Mouse (Mus musculus) embryonic facial prominence, embryonic 14.5 days (tissue): Measurements from ENCODE around the gene Etfbkmt. TPM values are rescaled to one million over a fixed set of nuclear protein-coding genes. Genes with fewer than 3 reads are reported as not detected.
"Not testable (repeated sequence)": the region's sequence is repeated elsewhere in the genome, so short reads cannot be mapped to it uniquely, and the experiment has no call there.

ENCODE experiments used
- ATAC-seq: fragments of 200-750 bp; cut with Nextera tagmentation; 2 replicates; pipeline ENCODE4 v1.8.0; 2017; ENCODE audit warnings: low read depth, moderate number of reproducible peaks, moderate TSS enrichment
- DNase-seq: peaks from one replicate; pipeline ENCODE4 v3.0.0-alpha.2; 2015; ENCODE audit warnings: low spot score
- H3K27ac ChIP-seq: fragments of 300-500 bp; sonication (generic); replicated peaks from 2 replicates; pipeline ENCODE4 v1.5.1; 2014; ENCODE audit warnings: low read depth, mild to moderate bottlenecking, low read length, moderate library complexity
- H3K27me3 ChIP-seq: fragments of 300-500 bp; sonication (generic); replicated peaks from 2 replicates; pipeline ENCODE4 v1.6.1; 2014; ENCODE audit warnings: low read length; ENCODE audit not compliant: control insufficient read depth, insufficient read depth
- H3K36me3 ChIP-seq: fragments of 300-500 bp; sonication (generic); 2 replicates; pipeline ENCODE4 v1.6.1; 2014; ENCODE audit warnings: low read length, mixed read lengths; ENCODE audit not compliant: control insufficient read depth, insufficient read depth
- H3K4me1 ChIP-seq: fragments of 300-500 bp; sonication (generic); 2 replicates; pipeline ENCODE4 v1.6.1; 2014; ENCODE audit warnings: antibody characterized with exemption, low read length; ENCODE audit not compliant: control insufficient read depth, insufficient read depth
- H3K4me2 ChIP-seq: fragments of 300-500 bp; sonication (generic); 2 replicates; pipeline ENCODE4 v1.6.1; 2014; ENCODE audit warnings: low read depth, mild to moderate bottlenecking, low read length, moderate library complexity, mixed read lengths
- H3K4me3 ChIP-seq: fragments of 300-500 bp; sonication (generic); 2 replicates; pipeline ENCODE4 v1.5.1; 2014; ENCODE audit warnings: low read depth, mild to moderate bottlenecking, low read length
- H3K9ac ChIP-seq: fragments of 300-500 bp; sonication (generic); 2 replicates; pipeline ENCODE4 v1.6.1; 2014; ENCODE audit warnings: low read depth, mild to moderate bottlenecking, low read length, moderate library complexity, mixed read lengths
- H3K9me3 ChIP-seq: fragments of 300-500 bp; sonication (generic); 2 replicates; pipeline ENCODE4 v1.6.1; 2016; ENCODE audit warnings: low read length; ENCODE audit not compliant: control insufficient read depth
- WGBS: fragments of 180-500 bp; shearing (Covaris S2); extraction: QIAGEN DNeasy Blood & Tissue Kit; methylation state at CpG from one replicate; pipeline ENCODE4 v1.1.7; 2014; 5-methylcytosine and 5-hydroxymethylcytosine counted together
- polyA plus RNA-seq: library from polyadenylated mRNA; unstranded; fragments of >200 nt; fragmentation: Nextera tagmentation; extraction: Ambion mirVana; gene quantifications from 2 replicates; pipeline ENCODE4 v1.2.1, GENCODE M21; 2014

Gene Etfbkmt
- polyA plus RNA-seq, 1 experiment from 2014 or later: 11.1 TPM

- peak; percentile 76 for DNase-seq
- Histone ChIP-seq H3K9me3 (no peaks in the 10 kb centered on the region), H3K4me2 (no peak overlapping the region), H3K4me3 (no peak overlapping the region), H3K27ac (no peak overlapping the region), H3K4me1 (no peaks in the 10 kb centered on the region), H3K9ac (no peak overlapping the region), H3K27me3 (no peaks in the 10 kb centered on the region), H3K36me3 (no peaks in the 10 kb centered on the region)
- WGBS: 34% methylated on average over 2 of the region's 2 CpGs
- peak; percentile 62 for ATAC-seq
Measured at GRCm38 (mm10) chr6:149119853-149120252, 19.8 kb upstream of the Etfbkmt start.

DNA sequence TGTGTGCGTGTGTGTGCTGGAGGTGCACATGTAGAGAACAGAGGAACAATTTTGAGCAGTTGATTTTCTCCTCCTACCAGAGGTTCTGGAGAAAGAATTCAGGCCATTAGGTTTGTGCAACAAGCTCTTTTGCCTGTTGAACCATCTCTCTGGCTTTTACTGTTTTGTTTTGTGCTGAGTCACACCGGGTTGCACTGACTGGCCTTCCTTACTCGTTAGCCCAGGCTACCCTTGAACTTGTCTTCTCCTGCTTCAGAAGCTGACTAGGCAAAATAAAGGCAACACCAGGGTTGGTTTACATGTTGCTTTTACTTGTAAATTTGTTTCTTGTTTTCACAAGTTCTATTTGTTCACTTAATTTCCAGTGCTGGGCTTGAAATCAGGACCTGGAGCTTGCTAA lies 16.6 kb upstream of the Etfbkmt start:
- no peaks in the 10 kb centered on the region for H3K27me3 ChIP-seq
- no peaks in the 10 kb centered on the region for H3K9me3 ChIP-seq
- H3K4me3 ChIP-seq: no peak overlapping the region
- H3K36me3 ChIP-seq: no peaks in the 10 kb centered on the region
- ATAC-seq: no peak
- no peak overlapping the region for H3K9ac ChIP-seq
- WGBS: 87% methylated on average over 3 of the region's 3 CpGs
- H3K4me2 ChIP-seq: no peak overlapping the region
- no peak overlapping the region for H3K27ac ChIP-seq
- DNase-seq: no peak
- no peaks in the 10 kb centered on the region for H3K4me1 ChIP-seq

- H3K27ac ChIP-seq: no peak overlapping the region
- no peak for DNase-seq
- H3K36me3 ChIP-seq: no peaks in the 10 kb centered on the region
- no peak for ATAC-seq
- H3K4me1 ChIP-seq: no peaks in the 10 kb centered on the region
- H3K9me3 ChIP-seq: no peaks in the 10 kb centered on the region
- H3K27me3 ChIP-seq: no peaks in the 10 kb centered on the region
- no peak overlapping the region for H3K9ac ChIP-seq
- H3K4me2 ChIP-seq: no peak overlapping the region
- H3K4me3 ChIP-seq: no peak overlapping the region
- WGBS: 71% methylated on average over 4 of the region's 4 CpGs
Measured at GRCm38 (mm10) chr6:149126675-149127074, 13.0 kb upstream of the Etfbkmt start.

GRCm38 (mm10) chr6:149129870-149130269 lies 9.8 kb upstream of the Etfbkmt start, which contains the start of gene Gm10203:
Gm10203 (plus strand) TSS chr6:149130170.
- H3K27ac ChIP-seq, DNase-seq, ATAC-seq, H3K9ac ChIP-seq, H3K4me2 ChIP-seq, H3K9me3 ChIP-seq, H3K27me3 ChIP-seq, H3K36me3 ChIP-seq, H3K4me3 ChIP-seq, H3K4me1 ChIP-seq: not testable (repeated sequence)
- 81% methylated on average over 8 of the region's 8 CpGs for WGBS

GRCm38 (mm10) chr6:149131111-149131510 lies 8.5 kb upstream of the Etfbkmt start:
- Histone ChIP-seq H3K4me2 (no peak overlapping the region), H3K4me3 (no peak overlapping the region), H3K27me3 (no peaks in the 10 kb centered on the region), H3K9me3 (no peaks in the 10 kb centered on the region), H3K9ac (no peak overlapping the region), H3K4me1 (no peaks in the 10 kb centered on the region), H3K36me3 (no peaks in the 10 kb centered on the region), H3K27ac (no peak overlapping the region)
- DNase-seq: no peak
- peak; percentile 64; the same call in 1 of the 2 replicates for ATAC-seq
- 20% methylated on average over 3 of the region's 3 CpGs for WGBS

DNA sequence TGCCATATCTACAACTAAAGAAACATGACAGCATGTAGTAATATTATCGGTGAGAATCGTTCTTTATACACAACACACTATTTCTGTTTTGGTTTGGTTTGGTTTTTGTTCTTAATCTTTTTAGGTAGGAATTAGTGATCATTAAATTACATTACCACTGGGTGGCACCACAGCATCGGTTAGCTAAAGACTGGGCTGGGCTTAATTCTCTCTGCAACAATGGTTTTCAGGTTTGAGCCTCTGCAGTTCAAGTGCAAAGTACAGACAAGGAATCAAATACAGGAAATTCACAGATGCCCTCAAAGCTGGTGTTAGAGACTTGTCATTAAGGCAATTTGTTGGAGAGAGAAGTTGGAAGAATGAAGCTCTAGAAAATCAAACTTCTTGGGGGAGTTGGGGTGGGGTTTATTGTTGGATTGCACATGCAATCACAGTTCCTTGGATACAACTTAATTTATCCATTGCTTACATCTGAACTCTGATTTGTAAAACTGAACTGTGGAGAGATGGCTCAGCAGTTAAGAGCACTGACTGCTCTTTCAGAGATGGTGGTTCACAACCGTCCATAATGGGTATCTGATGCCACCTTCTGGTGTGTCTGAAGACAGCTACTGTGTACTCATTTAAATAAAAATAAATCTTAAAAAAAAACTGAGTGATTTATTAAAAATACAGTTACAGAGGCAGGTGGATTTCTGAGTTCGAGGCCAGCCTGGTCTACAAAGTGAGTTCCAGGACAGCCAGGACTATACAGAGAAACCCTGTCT lies 7.2 kb upstream of the Etfbkmt start:
- DNase-seq (peak; percentile 89), ATAC-seq (peak; percentile 69; the same call in 1 of the 2 replicates)
- H3K36me3 ChIP-seq: no peaks in the 10 kb centered on the region
- no peaks in the 10 kb centered on the region for H3K4me1 ChIP-seq
- 29% methylated on average over 5 of the region's 5 CpGs for WGBS
- no peak overlapping the region for H3K27ac ChIP-seq
- H3K9me3 ChIP-seq: no peaks in the 10 kb centered on the region
- H3K27me3 ChIP-seq: no peaks in the 10 kb centered on the region
- H3K4me2 ChIP-seq: no peak overlapping the region
- H3K9ac ChIP-seq: 0 out of 2 replicates have a peak overlapping the region, but pooled peaks have one; percentile 11
- no peak overlapping the region for H3K4me3 ChIP-seq

DNA sequence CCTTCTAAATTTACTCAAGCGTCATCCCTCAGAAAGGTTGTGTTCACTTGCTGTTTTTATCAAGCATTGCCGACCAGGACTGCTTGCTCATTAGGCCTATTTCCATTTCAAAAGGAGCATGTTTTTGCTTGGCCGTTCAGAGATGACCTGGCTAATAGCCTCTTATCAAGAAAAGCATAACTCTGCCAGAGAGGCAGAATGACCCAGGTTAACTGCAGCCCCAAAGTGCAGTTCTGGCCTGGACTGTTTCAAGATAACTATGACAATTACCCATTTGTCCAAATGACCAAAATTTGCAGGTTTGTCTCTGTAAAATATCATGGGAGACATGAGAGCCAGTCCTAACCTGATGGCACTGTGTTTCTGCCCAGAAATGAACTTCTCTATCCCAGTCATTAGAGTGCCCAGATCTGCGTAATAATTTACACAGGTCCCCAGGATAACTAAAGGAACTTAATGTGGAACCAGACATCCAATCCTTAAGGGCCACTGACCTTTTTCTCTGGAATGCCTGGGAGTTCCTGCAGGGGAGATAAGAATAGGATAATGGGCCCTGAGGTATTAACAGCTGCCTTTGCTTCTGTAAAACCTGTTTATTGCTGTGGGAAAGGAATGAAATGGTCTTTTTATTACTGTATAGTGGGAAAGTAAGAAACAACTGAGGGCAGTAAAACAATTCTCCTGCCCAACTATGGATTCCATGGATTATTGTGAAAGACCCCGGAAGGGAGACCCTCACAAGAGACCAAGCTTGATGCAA lies 5.1 kb upstream of the Etfbkmt start:
- Histone ChIP-seq H3K4me3 (no peak overlapping the region), H3K9ac (no peak overlapping the region), H3K27me3 (no peaks in the 10 kb centered on the region), H3K36me3 (no peaks in the 10 kb centered on the region), H3K4me1 (no peaks in the 10 kb centered on the region), H3K9me3 (no peaks in the 10 kb centered on the region), H3K27ac (no peak overlapping the region), H3K4me2 (no peak overlapping the region)
- WGBS: 26% methylated on average over 5 of the region's 5 CpGs
- DNase-seq (no peak), ATAC-seq (no peak)

DNA sequence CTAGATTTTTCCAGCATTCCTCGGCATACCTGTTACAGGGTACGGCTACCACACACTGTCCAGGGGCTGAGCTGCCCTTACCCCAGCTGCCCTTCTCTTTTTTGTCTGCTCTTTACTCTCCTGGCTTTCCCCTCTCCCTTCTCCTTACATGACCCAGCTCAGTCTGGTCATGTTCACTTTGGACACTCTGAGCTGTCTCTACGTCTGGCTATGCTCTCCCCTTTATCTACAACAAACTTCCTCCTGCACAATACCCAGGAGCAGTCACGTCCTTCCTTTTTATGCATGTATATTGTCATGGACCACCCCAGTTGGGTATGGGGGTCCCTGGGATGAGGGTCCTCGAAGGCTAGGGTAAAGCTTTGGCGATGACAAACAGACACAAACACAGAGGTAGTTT lies 4.0 kb upstream of the Etfbkmt start:
- H3K9me3 ChIP-seq: no peaks in the 10 kb centered on the region
- H3K4me3 ChIP-seq: no peak overlapping the region
- H3K36me3 ChIP-seq: no peaks in the 10 kb centered on the region
- 82% methylated on average over 6 of the region's 6 CpGs for WGBS
- no peak for ATAC-seq
- no peak overlapping the region for H3K4me2 ChIP-seq
- H3K27me3 ChIP-seq: no peaks in the 10 kb centered on the region
- H3K27ac ChIP-seq: no peak overlapping the region
- H3K4me1 ChIP-seq: no peaks in the 10 kb centered on the region
- H3K9ac ChIP-seq: no peak overlapping the region
- no peak for DNase-seq
